ENCODE assay signal across 13 mouse cellular contexts in genomic region chr2:92601246-92601645, GRCm38 (mm10). TPM values are rescaled to one million over a fixed set of nuclear protein-coding genes. Genes with fewer than 3 reads are reported as not detected.
DNase-seq lines count a peak whose midpoint lies in the region; ATAC-seq and TF ChIP-seq lines count a peak whose summit lies in the region.
"Had no signal": no experiment of that assay in that cellular context is flagged by ENCODE, and none has a peak within 500 bp of the region (broad histone marks: within the 10 kb centered on the region; RNA-seq: fewer than 3 reads in every experiment).

No protein-coding gene starts in this region.

- H3K4me1 ChIP-seq in limb, embryonic 12.5 days (replicated peaks), result peaks cover 23% of the 10 kb centered on the region
- H3K4me1 ChIP-seq in limb, embryonic 10.5 days, result peaks cover 37% of the 10 kb centered on the region
- peaks cover 29% of the 10 kb centered on the region for H3K4me1 ChIP-seq in forebrain, embryonic 13.5 days
- peaks cover 12% of the 10 kb centered on the region; the same call in 1 of the 2 replicates for H3K4me1 ChIP-seq in limb, embryonic 14.5 days (ENCODE audit: control insufficient read depth, insufficient read depth, low read length)
- H3K4me1 ChIP-seq in stomach, embryonic 16.5 days (ENCODE audit: control insufficient read depth, insufficient read depth, low read length), result no peaks in the 10 kb centered on the region

- no peak overlapping the region for H3K9ac ChIP-seq in limb, embryonic 12.5 days (replicated peaks)
- H3K9ac ChIP-seq in forebrain, embryonic 13.5 days, result peak overlapping the region; percentile 84
- no peak overlapping the region for H3K9ac ChIP-seq in limb, embryonic 14.5 days (ENCODE audit: low read depth, low read length, severe bottlenecking)
- H3K9ac ChIP-seq in stomach, embryonic 16.5 days (ENCODE audit: low read length), result no peak overlapping the region
- H3K9ac ChIP-seq: liver, embryonic 14.5 days had no signal

- peak overlapping the region; percentile 99; the same call in 1 of the 2 replicates for H3K4me2 ChIP-seq in limb, embryonic 12.5 days
- H3K4me2 ChIP-seq in forebrain, embryonic 13.5 days, result peak overlapping the region; percentile 94
- peak overlapping the region; percentile 98; the same call in 1 of the 2 replicates for H3K4me2 ChIP-seq in limb, embryonic 14.5 days (replicated peaks; ENCODE audit: low read depth, low read length, severe bottlenecking)
- peak overlapping the region; percentile 93; the same call in 1 of the 2 replicates for H3K4me2 ChIP-seq in stomach, embryonic 16.5 days (ENCODE audit: low read depth, low read length)

- H3K4me3 ChIP-seq in limb, embryonic 12.5 days (replicated peaks), result no peak overlapping the region
- no peak overlapping the region for H3K4me3 ChIP-seq in limb, embryonic 10.5 days
- H3K4me3 ChIP-seq in forebrain, embryonic 13.5 days, result peak overlapping the region; percentile 81
- 0 out of 2 replicates have a peak overlapping the region, but pooled peaks have one; percentile 68 for H3K4me3 ChIP-seq in limb, embryonic 14.5 days (replicated peaks; ENCODE audit: low read length)
- peak overlapping the region; percentile 63; the same call in 1 of the 2 replicates for H3K4me3 ChIP-seq in stomach, embryonic 16.5 days (replicated peaks; ENCODE audit: low read length)

- DNase-seq in limb, embryonic 10.5 days (ENCODE audit: low spot score), result no peak
- no peak for DNase-seq in limb, embryonic 14.5 days (ENCODE audit: low spot score)
- DNase-seq in gastrocnemius, adult 18-20 months (ENCODE audit: low spot score), result no peak
- DNase-seq: adrenal gland, postnatal 25 days; gastrocnemius, postnatal 14 days; kidney, postnatal 25 days; right cerebral cortex, postnatal 14 days; thymus, postnatal 4 days had no signal

- TF ChIP-seq POLR2A in limb, embryonic 14.5 days (IDR thresholded peaks at IDR 0.05; ENCODE audit: borderline replicate concordance, extremely low read depth, insufficient read depth, insufficient read length), result no peak

- no peaks in the 10 kb centered on the region for H3K36me3 ChIP-seq in limb, embryonic 12.5 days
- H3K36me3 ChIP-seq in limb, embryonic 10.5 days, result no peaks in the 10 kb centered on the region
- H3K36me3 ChIP-seq in forebrain, embryonic 13.5 days (ENCODE audit: poor library complexity, severe bottlenecking), result no peaks in the 10 kb centered on the region
- H3K36me3 ChIP-seq in limb, embryonic 14.5 days (ENCODE audit: control insufficient read depth, insufficient read depth, low read length), result no peaks in the 10 kb centered on the region
- no peaks in the 10 kb centered on the region for H3K36me3 ChIP-seq in stomach, embryonic 16.5 days (ENCODE audit: control insufficient read depth, insufficient read depth, low read length)

- no peak overlapping the region for H3K27ac ChIP-seq in limb, embryonic 12.5 days
- no peak overlapping the region for H3K27ac ChIP-seq in limb, embryonic 10.5 days
- no peak overlapping the region for H3K27ac ChIP-seq in forebrain, embryonic 13.5 days
- no peak overlapping the region for H3K27ac ChIP-seq in limb, embryonic 14.5 days (replicated peaks; ENCODE audit: low read depth, low read length)
- no peak overlapping the region for H3K27ac ChIP-seq in stomach, embryonic 16.5 days (ENCODE audit: low read length)
- H3K27ac ChIP-seq: liver, embryonic 14.5 days had no signal

- 34% methylated on average over 4 of the region's 4 CpGs for WGBS in limb, embryonic 12.5 days
- 41% methylated on average over 4 of the region's 4 CpGs for WGBS in limb, embryonic 10.5 days
- 47% methylated on average over 4 of the region's 4 CpGs for WGBS in forebrain, embryonic 13.5 days
- WGBS in limb, embryonic 14.5 days, result 34% methylated on average over 4 of the region's 4 CpGs
- 48% methylated on average over 4 of the region's 4 CpGs for WGBS in stomach, embryonic 16.5 days

- H3K9me3 ChIP-seq in limb, embryonic 12.5 days, result no peaks in the 10 kb centered on the region
- no peaks in the 10 kb centered on the region for H3K9me3 ChIP-seq in limb, embryonic 10.5 days (replicated peaks)
- no peaks in the 10 kb centered on the region for H3K9me3 ChIP-seq in forebrain, embryonic 13.5 days (replicated peaks)
- no peaks in the 10 kb centered on the region for H3K9me3 ChIP-seq in limb, embryonic 14.5 days (ENCODE audit: control insufficient read depth, low read length)
- H3K9me3 ChIP-seq in stomach, embryonic 16.5 days (replicated peaks; ENCODE audit: control insufficient read depth, low read length), result no peaks in the 10 kb centered on the region

- no peak for ATAC-seq in limb, embryonic 12.5 days (ENCODE audit: insufficient number of reproducible peaks, insufficient read depth, low FRiP score, low TSS enrichment, low read depth)
- no peak for ATAC-seq in forebrain, embryonic 13.5 days
- ATAC-seq in limb, embryonic 14.5 days (ENCODE audit: low FRiP score, low read depth), result no peak
- ATAC-seq in stomach, embryonic 16.5 days (ENCODE audit: insufficient read depth, low FRiP score), result no peak
- no peak for ATAC-seq in monocyte, adult 5-6 weeks (replicated peaks; ENCODE audit: insufficient number of reproducible peaks, low FRiP score, low TSS enrichment, poor library complexity, severe bottlenecking)

- peaks cover 58% of the 10 kb centered on the region for H3K27me3 ChIP-seq in limb, embryonic 12.5 days
- H3K27me3 ChIP-seq in limb, embryonic 10.5 days (ENCODE audit: low read depth, poor library complexity, severe bottlenecking), result peaks cover 69% of the 10 kb centered on the region
- H3K27me3 ChIP-seq in forebrain, embryonic 13.5 days, result peaks cover 12% of the 10 kb centered on the region; the same call in 1 of the 2 replicates
- H3K27me3 ChIP-seq in limb, embryonic 14.5 days (ENCODE audit: control insufficient read depth, insufficient read depth, low read length), result peaks cover 16% of the 10 kb centered on the region; the same call in 1 of the 2 replicates
- H3K27me3 ChIP-seq in stomach, embryonic 16.5 days (ENCODE audit: control insufficient read depth, insufficient read depth, low read length), result peaks cover 4% of the 10 kb centered on the region; the same call in 1 of the 2 replicates

RNA-seq across cellular contexts. Expression of gene Chst1, which starts 1.7 kb away (rescaled TPM):
- 5.8 TPM in 2 replicates for polyA plus RNA-seq in limb, embryonic 12.5 days (2016; fragmentation: Nextera tagmentation; extraction: Ambion mirVana)
- 1.5 and 2.8 TPM in 2 replicates for polyA plus RNA-seq in limb, embryonic 10.5 days (2016; fragmentation: Nextera tagmentation; extraction: Ambion mirVana)
- polyA plus RNA-seq in forebrain, embryonic 13.5 days (2015; fragmentation: Nextera tagmentation; extraction: Ambion mirVana), result 13.9 and 18.9 TPM in 2 replicates
- 15.2 and 21.6 TPM in 2 replicates for polyA plus RNA-seq in limb, embryonic 14.5 days (2012; rRNA removed)
- 6.9 and 7.1 TPM in 2 replicates for polyA plus RNA-seq in limb, embryonic 14.5 days (2014; fragmentation: Nextera tagmentation; extraction: Ambion mirVana)
- 4.2 and 5.1 TPM in 2 replicates for polyA plus RNA-seq in stomach, embryonic 16.5 days (2015; fragmentation: Nextera tagmentation; extraction: Ambion mirVana)
- 1 to 10 TPM in 1 of 2 experiments, under 1 TPM in 1; 0.80 to 1.9 TPM for total RNA-seq in gastrocnemius, adult 18-20 months (2021)
- total RNA-seq in monocyte, adult 5-6 weeks (2017), result 0.19 to 0.86 TPM (median 0.21 TPM) in 3 replicates

Comparison
In these comparisons a context has a peak if more than half of its experiments do, and no peak if none do; other contexts are left out.
1. H3K4me3 ChIP-seq: peak in forebrain, embryonic 13.5 days (single experiment), limb, embryonic 14.5 days (single experiment) and stomach, embryonic 16.5 days (single experiment); none in limb, embryonic 12.5 days (single experiment) and limb, embryonic 10.5 days (single experiment).
2. Peak in every context shown above with its lines, with median percentiles within 50 percentile points of each other: H3K4me2 ChIP-seq.